Mouse (Mus musculus): Measurements from ENCODE around the gene Fam151a. TPM values are rescaled to one million over a fixed set of nuclear protein-coding genes. Genes with fewer than 3 reads are reported as not detected.
A peak's percentile ranks its signal among the peaks of the same experiment; 100 is the strongest.
"Not testable (repeated sequence)": the region's sequence is repeated elsewhere in the genome, so short reads cannot be mapped to it uniquely, and the experiment has no call there.

Fam151a gene
- polyA plus RNA-seq, 1 experiment from 2014 or later = 0.19 TPM

- peak overlapping the region; percentile 87 for H3K27ac ChIP-seq
- peaks cover 43% of the 10 kb centered on the region for H3K4me1 ChIP-seq
- 38% methylated on average over 5 of the region's 5 CpGs for WGBS
- no peak overlapping the region for H3K4me3 ChIP-seq
- H3K27me3 ChIP-seq = no peaks in the 10 kb centered on the region
- peak overlapping the region; percentile 31; the same call in 1 of the 2 replicates for H3K9ac ChIP-seq
- H3K36me3 ChIP-seq = no peaks in the 10 kb centered on the region
- no peak overlapping the region for H3K4me2 ChIP-seq
- ATAC-seq (ENCODE audit: borderline replicate concordance, extremely low read depth, low FRiP score, low TSS enrichment) = peak; percentile 97
- H3K9me3 ChIP-seq = no peaks in the 10 kb centered on the region
Observed at GRCm38 (mm10) chr4:106778116-106778788, 44.6 kb downstream of the Fam151a start.

DNA sequence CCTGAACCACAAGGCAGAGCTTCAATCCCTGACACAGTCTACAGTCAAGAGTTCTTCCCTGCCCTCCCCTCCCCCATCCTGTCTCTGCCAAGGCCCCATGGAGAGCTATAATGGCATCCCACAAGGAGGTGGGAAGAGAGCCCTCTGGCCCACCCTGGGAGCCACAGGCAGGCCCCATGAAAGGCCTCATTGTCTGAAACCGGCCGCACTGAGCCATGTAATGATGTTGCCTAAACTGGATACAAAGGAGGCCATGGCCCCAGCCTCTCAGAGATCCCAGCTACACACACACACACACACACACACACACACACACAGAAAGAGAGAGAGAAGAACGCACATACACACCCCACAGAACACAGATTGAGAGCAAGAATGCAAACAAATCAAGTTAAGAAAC, 46.4 kb downstream of the Fam151a start:
- Histone ChIP-seq H3K4me1 (peaks cover 48% of the 10 kb centered on the region), H3K9ac (no peak overlapping the region), H3K4me3 (no peak overlapping the region), H3K27me3 (no peaks in the 10 kb centered on the region), H3K9me3 (no peaks in the 10 kb centered on the region), H3K27ac (peak overlapping the region; percentile 18; the same call in 1 of the 2 replicates), H3K4me2 (no peak overlapping the region), H3K36me3 (no peaks in the 10 kb centered on the region)
- 32% methylated on average over 3 of the region's 3 CpGs for WGBS
- no peak for ATAC-seq (ENCODE audit: borderline replicate concordance, extremely low read depth, low FRiP score, low TSS enrichment)

DNA sequence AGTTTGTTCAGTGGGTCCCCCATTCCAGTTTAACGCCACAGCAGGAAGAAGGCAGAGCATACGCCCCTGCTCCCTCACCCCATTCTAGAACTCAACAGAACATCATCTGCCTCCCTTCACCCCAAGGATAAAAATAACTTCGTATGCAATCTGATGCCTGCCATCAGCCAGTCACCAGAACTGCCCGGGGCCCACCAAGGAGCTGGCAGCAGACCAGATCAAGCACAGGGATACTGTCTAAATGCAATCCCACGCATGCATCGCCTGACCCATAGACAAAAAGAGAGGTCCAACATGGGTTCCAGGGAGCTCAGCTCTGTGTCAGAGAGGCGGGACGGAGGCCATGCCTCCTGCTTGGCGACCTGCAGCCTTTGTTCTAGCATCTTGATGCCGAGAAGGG, 49.4 kb downstream of the Fam151a start:
- ATAC-seq (ENCODE audit: borderline replicate concordance, extremely low read depth, low FRiP score, low TSS enrichment) = no peak
- H3K4me2 ChIP-seq = no peak overlapping the region
- no peak overlapping the region for H3K9ac ChIP-seq
- H3K27me3 ChIP-seq = no peaks in the 10 kb centered on the region
- no peaks in the 10 kb centered on the region for H3K9me3 ChIP-seq
- H3K36me3 ChIP-seq = no peaks in the 10 kb centered on the region
- H3K27ac ChIP-seq = no peak overlapping the region
- H3K4me1 ChIP-seq = peaks cover 65% of the 10 kb centered on the region
- H3K4me3 ChIP-seq = no peak overlapping the region
- WGBS = 68% methylated on average over 10 of the region's 10 CpGs

- H3K36me3 ChIP-seq = no peaks in the 10 kb centered on the region
- H3K27ac ChIP-seq = no peak overlapping the region
- 85% methylated on average over 7 of the region's 7 CpGs for WGBS
- no peak overlapping the region for H3K4me3 ChIP-seq
- H3K27me3 ChIP-seq = no peaks in the 10 kb centered on the region
- no peak overlapping the region for H3K4me2 ChIP-seq
- H3K9ac ChIP-seq = no peak overlapping the region
- no peaks in the 10 kb centered on the region for H3K9me3 ChIP-seq
- H3K4me1 ChIP-seq = peaks cover 51% of the 10 kb centered on the region
- ATAC-seq (ENCODE audit: borderline replicate concordance, extremely low read depth, low FRiP score, low TSS enrichment) = no peak
Observed at GRCm38 (mm10) chr4:106784806-106785205, 51.1 kb downstream of the Fam151a start.

DNA sequence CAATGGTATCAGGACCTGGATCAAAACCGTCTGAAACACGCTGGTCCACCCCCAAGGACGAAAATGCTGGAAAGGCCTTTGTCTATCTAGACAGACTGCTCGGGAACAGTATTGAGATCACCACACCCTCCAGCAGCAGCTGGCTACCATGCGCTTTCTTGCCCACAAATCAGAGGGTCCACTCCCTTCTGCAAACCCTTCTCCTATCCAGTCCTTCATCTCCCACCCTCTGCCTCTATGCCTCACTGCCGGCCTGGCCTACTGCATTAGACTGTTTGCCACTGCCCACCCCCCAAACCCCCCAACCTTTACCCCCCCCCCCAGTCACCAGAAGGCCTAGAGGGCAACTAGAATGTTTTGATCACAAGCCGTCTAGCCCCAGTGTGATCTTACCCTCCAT, 51.7 kb downstream of the Fam151a start:
- Histone ChIP-seq H3K4me1 (peaks cover 45% of the 10 kb centered on the region), H3K27ac (peak overlapping the region; percentile 90), H3K4me3 (no peak overlapping the region), H3K36me3 (no peaks in the 10 kb centered on the region), H3K9ac (no peak overlapping the region), H3K27me3 (no peaks in the 10 kb centered on the region), H3K9me3 (no peaks in the 10 kb centered on the region), H3K4me2 (peak overlapping the region; percentile 4; the same call in 1 of the 2 replicates)
- no peak for ATAC-seq (ENCODE audit: borderline replicate concordance, extremely low read depth, low FRiP score, low TSS enrichment)
- 61% methylated on average over 7 of the region's 7 CpGs for WGBS

DNA sequence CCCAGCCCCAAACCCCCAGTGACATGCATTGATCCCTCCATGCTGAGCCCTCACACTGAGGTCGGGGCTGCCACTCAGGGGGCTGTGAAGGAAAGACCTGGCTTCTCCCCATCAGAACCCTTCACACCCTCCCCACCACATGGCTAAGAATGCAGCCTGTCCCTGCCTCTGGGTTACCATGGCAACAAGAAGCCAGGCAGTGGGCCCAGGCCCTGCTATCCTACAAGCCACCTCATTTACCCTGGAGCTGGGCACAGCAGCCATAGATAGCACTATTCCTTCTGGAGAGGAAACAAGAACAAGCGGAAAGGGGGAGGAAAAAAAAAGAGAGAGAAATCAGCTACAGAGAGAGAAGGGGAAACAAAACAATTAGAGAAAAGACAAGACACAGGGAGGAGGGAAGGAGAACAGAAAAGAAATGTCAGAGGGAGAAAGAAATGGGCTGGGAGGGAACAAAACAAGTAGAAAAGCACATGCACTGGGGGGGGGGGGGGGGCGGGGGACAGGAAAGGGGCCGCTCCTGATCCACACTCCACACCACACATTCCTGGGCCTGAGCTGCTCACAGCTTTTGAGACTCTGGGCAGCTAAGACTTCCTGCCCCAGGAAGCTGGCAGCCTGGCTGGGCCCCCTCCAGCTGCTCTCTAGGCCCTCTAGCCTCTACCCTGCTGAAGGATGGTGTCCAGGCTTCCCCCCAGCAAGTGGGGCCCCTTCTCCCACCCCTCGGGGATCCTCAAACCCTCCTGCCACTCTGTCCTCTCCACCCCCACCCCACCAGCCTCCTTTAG, 52.3 kb downstream of the Fam151a start:
- Histone ChIP-seq H3K27ac (peak overlapping the region; percentile 90), H3K9ac (no peak overlapping the region), H3K4me3 (no peak overlapping the region), H3K27me3 (no peaks in the 10 kb centered on the region), H3K36me3 (no peaks in the 10 kb centered on the region), H3K4me2 (peak overlapping the region; percentile 4; the same call in 1 of the 2 replicates), H3K4me1 (peaks cover 42% of the 10 kb centered on the region), H3K9me3 (no peaks in the 10 kb centered on the region)
- WGBS = 9% methylated on average over 3 of the region's 5 CpGs
- peak; percentile 86 for ATAC-seq (ENCODE audit: borderline replicate concordance, extremely low read depth, low FRiP score, low TSS enrichment)

DNA sequence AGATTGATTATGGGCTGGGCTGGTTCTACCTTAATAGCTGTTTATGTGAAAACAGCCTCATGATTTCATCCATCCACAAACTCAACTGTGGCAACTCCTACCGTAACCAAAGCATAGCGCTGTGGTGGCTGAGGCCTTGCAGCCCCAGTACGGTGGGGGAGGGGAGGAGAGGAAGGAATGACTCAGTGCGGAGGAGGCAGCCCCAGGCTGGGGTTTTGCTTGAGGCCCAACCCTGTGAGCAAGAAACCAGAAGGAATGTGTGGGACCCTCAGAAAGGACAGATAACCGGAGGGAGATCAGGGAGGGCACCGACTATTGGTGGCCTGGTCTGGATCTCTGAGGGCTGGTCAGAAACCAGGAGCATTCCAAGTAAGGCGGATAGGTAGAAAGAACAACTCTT, 54.1 kb downstream of the Fam151a start:
- no peaks in the 10 kb centered on the region for H3K36me3 ChIP-seq
- H3K27ac ChIP-seq = no peak overlapping the region
- no peak for ATAC-seq (ENCODE audit: borderline replicate concordance, extremely low read depth, low FRiP score, low TSS enrichment)
- H3K9ac ChIP-seq = no peak overlapping the region
- H3K4me3 ChIP-seq = no peak overlapping the region
- WGBS = 46% methylated on average over 7 of the region's 7 CpGs
- H3K4me2 ChIP-seq = no peak overlapping the region
- no peaks in the 10 kb centered on the region for H3K27me3 ChIP-seq
- peaks cover 39% of the 10 kb centered on the region for H3K4me1 ChIP-seq
- H3K9me3 ChIP-seq = no peaks in the 10 kb centered on the region

DNA sequence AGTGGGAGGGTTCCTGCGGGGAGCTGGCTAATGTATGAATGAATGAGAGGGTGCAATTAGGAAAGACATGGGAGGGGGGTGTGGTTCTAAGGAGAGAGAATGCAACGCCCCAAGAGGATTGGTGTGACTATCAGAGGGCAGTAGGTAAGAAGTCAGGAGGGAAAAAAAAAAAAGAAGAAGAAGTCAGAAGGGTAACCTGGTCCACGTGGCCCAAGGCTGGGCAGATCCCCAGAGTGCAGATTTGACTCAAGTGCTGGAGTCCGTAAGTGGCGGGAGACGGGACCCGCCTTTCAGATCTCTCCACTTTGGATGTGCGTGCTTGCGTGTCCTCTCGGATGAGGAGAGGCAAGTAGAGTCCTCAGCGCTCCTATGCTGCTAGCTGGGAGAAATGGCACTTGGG, 54.9 kb downstream of the Fam151a start:
- H3K27me3 ChIP-seq = no peaks in the 10 kb centered on the region
- H3K4me2 ChIP-seq = no peak overlapping the region
- no peak overlapping the region for H3K27ac ChIP-seq
- no peak overlapping the region for H3K4me3 ChIP-seq
- peaks cover 33% of the 10 kb centered on the region for H3K4me1 ChIP-seq
- no peak for ATAC-seq (ENCODE audit: borderline replicate concordance, extremely low read depth, low FRiP score, low TSS enrichment)
- no peaks in the 10 kb centered on the region for H3K36me3 ChIP-seq
- no peak overlapping the region for H3K9ac ChIP-seq
- no peaks in the 10 kb centered on the region for H3K9me3 ChIP-seq
- WGBS = 75% methylated on average over 11 of the region's 11 CpGs

DNA sequence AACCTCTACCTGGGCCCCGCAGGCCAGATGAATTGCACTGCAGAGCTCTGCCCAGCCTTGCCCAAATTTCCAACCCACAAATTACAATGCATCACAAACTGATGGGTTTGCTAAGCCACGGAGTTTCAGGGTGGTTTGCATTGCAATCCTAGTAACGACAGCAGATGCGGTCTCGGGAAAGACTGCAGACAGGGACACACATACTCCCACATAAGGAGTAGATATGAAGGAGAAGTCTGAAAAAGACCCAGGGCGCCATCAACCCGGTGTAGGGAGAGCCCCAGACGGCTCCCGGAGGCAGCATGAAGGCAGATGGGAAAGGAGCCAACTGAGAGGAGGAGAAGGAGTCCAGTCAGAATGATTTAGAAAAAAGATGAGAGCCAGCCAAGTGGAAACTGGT, 56.0 kb downstream of the Fam151a start:
- H3K27me3 ChIP-seq = no peaks in the 10 kb centered on the region
- no peak overlapping the region for H3K4me2 ChIP-seq
- H3K4me3 ChIP-seq = no peak overlapping the region
- H3K36me3 ChIP-seq = no peaks in the 10 kb centered on the region
- ATAC-seq (ENCODE audit: borderline replicate concordance, extremely low read depth, low FRiP score, low TSS enrichment) = no peak
- H3K9ac ChIP-seq = no peak overlapping the region
- 49% methylated on average over 9 of the region's 9 CpGs for WGBS
- peaks cover 33% of the 10 kb centered on the region for H3K4me1 ChIP-seq
- no peaks in the 10 kb centered on the region for H3K9me3 ChIP-seq
- no peak overlapping the region for H3K27ac ChIP-seq

DNA sequence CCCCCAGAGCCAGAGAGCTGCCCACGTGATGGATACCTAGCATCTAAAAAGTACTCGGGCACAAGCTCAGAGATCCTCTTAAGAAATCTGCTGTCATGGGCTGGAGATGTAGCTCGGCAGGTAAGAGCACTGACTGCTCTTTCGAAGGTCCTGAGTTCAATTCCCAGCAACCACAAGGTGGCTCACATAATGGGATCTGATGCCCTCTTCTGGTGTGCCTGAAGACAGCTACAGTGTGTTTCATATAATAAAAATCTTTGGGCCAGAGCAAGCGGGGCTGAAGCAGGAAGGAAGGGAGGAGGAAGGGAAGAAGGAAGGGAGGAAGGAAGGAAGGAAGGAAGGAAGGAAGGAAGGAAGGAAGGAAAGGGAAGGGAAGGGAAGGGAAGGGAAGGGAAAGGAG, 56.5 kb downstream of the Fam151a start:
- H3K27ac ChIP-seq; H3K9ac ChIP-seq; H3K27me3 ChIP-seq; H3K4me3 ChIP-seq; ATAC-seq (ENCODE audit: borderline replicate concordance, extremely low read depth, low FRiP score, low TSS enrichment); H3K9me3 ChIP-seq; H3K4me2 ChIP-seq; H3K36me3 ChIP-seq: not testable (repeated sequence)
- H3K4me1 ChIP-seq = peaks cover 29% of the 10 kb centered on the region
- WGBS = 74% methylated on average over 5 of the region's 5 CpGs

GRCm38 (mm10) chr4:106790938-106791337, 57.2 kb downstream of the Fam151a start:
- no peak overlapping the region for H3K4me2 ChIP-seq
- H3K36me3 ChIP-seq = no peaks in the 10 kb centered on the region
- peaks cover 21% of the 10 kb centered on the region for H3K4me1 ChIP-seq
- no peak overlapping the region for H3K9ac ChIP-seq
- no peak for ATAC-seq (ENCODE audit: borderline replicate concordance, extremely low read depth, low FRiP score, low TSS enrichment)
- no peak overlapping the region for H3K27ac ChIP-seq
- H3K9me3 ChIP-seq = no peaks in the 10 kb centered on the region
- no peak overlapping the region for H3K4me3 ChIP-seq
- no peaks in the 10 kb centered on the region for H3K27me3 ChIP-seq
- 96% methylated on average over 1 of the region's 1 CpGs for WGBS

DNA sequence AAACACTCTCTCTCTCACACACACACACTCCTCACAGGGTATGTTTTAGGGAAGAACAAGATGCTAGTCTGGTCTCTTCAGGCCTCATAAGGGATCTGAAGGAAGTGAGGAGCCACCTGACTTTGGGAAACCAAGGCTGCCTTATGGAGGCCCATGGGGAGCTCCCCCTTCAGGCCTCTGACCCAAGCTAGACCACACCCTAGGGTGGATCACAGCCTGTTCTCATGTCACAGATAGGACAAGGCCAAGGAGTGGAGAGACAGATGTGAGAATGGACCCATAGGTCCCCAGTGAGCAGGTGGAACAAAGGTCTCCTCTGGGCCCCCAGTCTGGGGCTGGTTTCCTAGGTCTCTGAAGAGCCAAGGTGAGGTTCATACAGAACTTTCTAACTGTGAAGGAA, 58.6 kb downstream of the Fam151a start:
- Histone ChIP-seq H3K36me3 (no peaks in the 10 kb centered on the region), H3K9me3 (no peaks in the 10 kb centered on the region), H3K4me3 (no peak overlapping the region), H3K9ac (no peak overlapping the region), H3K27me3 (no peaks in the 10 kb centered on the region), H3K27ac (no peak overlapping the region), H3K4me1 (peaks cover 8% of the 10 kb centered on the region), H3K4me2 (no peak overlapping the region)
- no peak for ATAC-seq (ENCODE audit: borderline replicate concordance, extremely low read depth, low FRiP score, low TSS enrichment)

All from lung, embryonic 15.5 days (tissue).